Mouse (Mus musculus) forebrain, postnatal 0 days (tissue): Measurements from ENCODE around the gene Slc22a22. TPM values are rescaled to one million over a fixed set of nuclear protein-coding genes. Genes with fewer than 3 reads are reported as not detected.

ENCODE experiments used
- ATAC-seq: fragments of 200-750 bp; cut with Nextera tagmentation; 2 replicates; pipeline ENCODE4 v1.8.0; 2017; ENCODE audit warnings: mild to moderate bottlenecking, moderate library complexity
- DNase-seq: peaks from one replicate; pipeline ENCODE4 v3.0.0-alpha.2; 2015
- H3K27ac ChIP-seq: fragments of 300-500 bp; sonication (generic); 2 replicates; pipeline ENCODE4 v1.5.1; 2014; ENCODE audit warnings: low read depth, mild to moderate bottlenecking, antibody characterized with exemption, low read length, moderate library complexity, mixed read lengths
- H3K27me3 ChIP-seq: fragments of 300-500 bp; sonication (generic); 2 replicates; pipeline ENCODE4 v1.6.1; 2014; ENCODE audit warnings: mild to moderate bottlenecking, low read length, mixed read lengths; ENCODE audit not compliant: insufficient read depth
- H3K36me3 ChIP-seq: fragments of 300-500 bp; sonication (generic); 2 replicates; pipeline ENCODE4 v1.6.1; 2014; ENCODE audit warnings: mild to moderate bottlenecking, moderate library complexity; ENCODE audit not compliant: insufficient read depth
- H3K4me1 ChIP-seq: fragments of 300-500 bp; sonication (generic); 2 replicates; pipeline ENCODE4 v1.6.1; 2014; ENCODE audit warnings: antibody characterized with exemption; ENCODE audit not compliant: insufficient read depth
- H3K4me2 ChIP-seq: fragments of 300-500 bp; sonication (generic); 2 replicates; pipeline ENCODE4 v1.6.1; 2014; ENCODE audit warnings: low read depth, mild to moderate bottlenecking, moderate library complexity
- H3K4me3 ChIP-seq: fragments of 300-500 bp; sonication (generic); 2 replicates; pipeline ENCODE4 v1.5.1; 2014; ENCODE audit warnings: low read depth, low read length, mixed read lengths
- H3K9ac ChIP-seq: fragments of 300-500 bp; sonication (generic); 2 replicates; pipeline ENCODE4 v1.6.1; 2014; ENCODE audit warnings: mild to moderate bottlenecking
- H3K9me3 ChIP-seq: fragments of 300-500 bp; sonication (generic); 2 replicates; pipeline ENCODE4 v1.6.1; 2016; ENCODE audit warnings: low read length
- CTCF ChIP-seq: sonication (generic); IDR thresholded peaks from 2 replicates; pipeline ENCODE4 v1.5.1; 2016; ENCODE audit warnings: antibody characterized with exemption, control low read depth, low read depth
- WGBS: fragments of 180-500 bp; shearing (Covaris S2); extraction: QIAGEN DNeasy Blood & Tissue Kit; methylation state at CpG from one replicate; pipeline ENCODE4 v1.1.7; 2014; 5-methylcytosine and 5-hydroxymethylcytosine counted together
- polyA plus RNA-seq: library from polyadenylated mRNA; unstranded; fragments of >200 nt; fragmentation: Nextera tagmentation; extraction: Ambion mirVana; gene quantifications from 2 replicates; pipeline ENCODE4 v1.2.1, GENCODE M21; 2015
- total RNA-seq: library from RNA; depleted of rRNA; stranded (reverse); fragments of >200 nt; gene quantifications from 2 replicates; pipeline ENCODE4 v1.2.3, GENCODE M21; 2014

Slc22a22 gene
- total and polyA plus RNA-seq, 2 experiments from 2014 or later, result 0.24 TPM; not detected in 1

GRCm38 (mm10) chr15:57366446-57366845 is 111.0 kb downstream of the Slc22a22 start:
- no peak for TF ChIP-seq CTCF
- no peaks in the 10 kb centered on the region for H3K9me3 ChIP-seq
- ATAC-seq (no peak), DNase-seq (no peak)
- no peak overlapping the region for H3K4me2 ChIP-seq
- no peak overlapping the region for H3K27ac ChIP-seq
- no peaks in the 10 kb centered on the region for H3K27me3 ChIP-seq
- no peak overlapping the region for H3K9ac ChIP-seq
- WGBS, result 46% methylated on average over 1 of the region's 1 CpGs
- no peaks in the 10 kb centered on the region for H3K36me3 ChIP-seq
- H3K4me3 ChIP-seq, result no peak overlapping the region
- H3K4me1 ChIP-seq, result no peaks in the 10 kb centered on the region

GRCm38 (mm10) chr15:57355278-57355677 is 122.1 kb downstream of the Slc22a22 start:
- no peak for ATAC-seq
- Histone ChIP-seq H3K9ac (no peak overlapping the region), H3K4me2 (no peak overlapping the region), H3K36me3 (no peaks in the 10 kb centered on the region), H3K4me1 (no peaks in the 10 kb centered on the region), H3K4me3 (no peak overlapping the region), H3K27me3 (no peaks in the 10 kb centered on the region), H3K27ac (no peak overlapping the region), H3K9me3 (no peaks in the 10 kb centered on the region)
- no peak for TF ChIP-seq CTCF
- DNase-seq, result no peak
- WGBS, result 77% methylated on average over 4 of the region's 4 CpGs

- ATAC-seq, result peak; percentile 38; the same call in 1 of the 2 replicates
Observed at GRCm38 (mm10) chr15:57340499-57340898, 136.9 kb downstream of the Slc22a22 start.

GRCm38 (mm10) chr15:57331326-57331725 is 146.1 kb downstream of the Slc22a22 start:
- WGBS, result 79% methylated on average over 2 of the region's 2 CpGs

More at GRCm38 (mm10) chr15:57340499-57340898, 136.9 kb downstream of the Slc22a22 start:
- Histone ChIP-seq H3K9me3 (no peaks in the 10 kb centered on the region), H3K27me3 (no peaks in the 10 kb centered on the region), H3K4me3 (no peak overlapping the region), H3K9ac (no peak overlapping the region), H3K4me1 (no peaks in the 10 kb centered on the region), H3K4me2 (no peak overlapping the region), H3K36me3 (no peaks in the 10 kb centered on the region), H3K27ac (no peak overlapping the region)
- TF ChIP-seq CTCF, result no peak
- DNase-seq, result peak; percentile 34
- WGBS, result 18% methylated on average over 3 of the region's 3 CpGs

GRCm38 (mm10) chr15:57318001-57318400 is 159.4 kb downstream of the Slc22a22 start:
- DNase-seq (no peak), ATAC-seq (no peak)
- Histone ChIP-seq H3K27ac (no peak overlapping the region), H3K36me3 (no peaks in the 10 kb centered on the region), H3K4me1 (no peaks in the 10 kb centered on the region), H3K9ac (no peak overlapping the region), H3K4me3 (no peak overlapping the region), H3K27me3 (no peaks in the 10 kb centered on the region), H3K4me2 (no peak overlapping the region), H3K9me3 (no peaks in the 10 kb centered on the region)
- 79% methylated on average over 2 of the region's 2 CpGs for WGBS
- TF ChIP-seq CTCF, result no peak

More at GRCm38 (mm10) chr15:57331326-57331725, 146.1 kb downstream of the Slc22a22 start:
- no peak overlapping the region for H3K4me3 ChIP-seq
- DNase-seq, result no peak
- H3K36me3 ChIP-seq, result no peaks in the 10 kb centered on the region
- H3K9me3 ChIP-seq, result no peaks in the 10 kb centered on the region
- H3K9ac ChIP-seq, result no peak overlapping the region
- no peak overlapping the region for H3K27ac ChIP-seq
- no peak for TF ChIP-seq CTCF
- no peaks in the 10 kb centered on the region for H3K4me1 ChIP-seq
- H3K27me3 ChIP-seq, result no peaks in the 10 kb centered on the region
- no peak overlapping the region for H3K4me2 ChIP-seq
- ATAC-seq, result no peak

- Histone ChIP-seq H3K9me3 (no peaks in the 10 kb centered on the region), H3K4me1 (no peaks in the 10 kb centered on the region), H3K4me3 (no peak overlapping the region), H3K27ac (no peak overlapping the region), H3K36me3 (no peaks in the 10 kb centered on the region), H3K4me2 (no peak overlapping the region), H3K9ac (no peak overlapping the region), H3K27me3 (no peaks in the 10 kb centered on the region)
- peak; percentile 7 for DNase-seq
- TF ChIP-seq CTCF, result no peak
- WGBS, result 21% methylated on average over 2 of the region's 2 CpGs
- ATAC-seq, result no peak; the same call in 1 of the 2 replicates
Observed at GRCm38 (mm10) chr15:57316486-57316885, 160.9 kb downstream of the Slc22a22 start.

GRCm38 (mm10) chr15:57302710-57303109 is 174.7 kb downstream of the Slc22a22 start:
- Histone ChIP-seq H3K9me3 (no peaks in the 10 kb centered on the region), H3K27me3 (no peaks in the 10 kb centered on the region), H3K36me3 (no peaks in the 10 kb centered on the region), H3K4me2 (no peak overlapping the region), H3K27ac (no peak overlapping the region), H3K9ac (no peak overlapping the region), H3K4me3 (no peak overlapping the region), H3K4me1 (no peaks in the 10 kb centered on the region)
- ATAC-seq (peak; percentile 96), DNase-seq (peak; percentile 66)
- no peak for TF ChIP-seq CTCF
- 44% methylated on average over 1 of the region's 1 CpGs for WGBS

- TF ChIP-seq CTCF, result no peak
- no peaks in the 10 kb centered on the region for H3K27me3 ChIP-seq
- no peaks in the 10 kb centered on the region for H3K9me3 ChIP-seq
- 58% methylated on average over 1 of the region's 1 CpGs for WGBS
- no peak overlapping the region for H3K9ac ChIP-seq
- ATAC-seq (no peak), DNase-seq (no peak)
- no peaks in the 10 kb centered on the region for H3K4me1 ChIP-seq
- no peak overlapping the region for H3K4me2 ChIP-seq
- no peak overlapping the region for H3K4me3 ChIP-seq
- H3K27ac ChIP-seq, result no peak overlapping the region
- no peaks in the 10 kb centered on the region for H3K36me3 ChIP-seq
Observed at GRCm38 (mm10) chr15:57278505-57278904, 198.9 kb downstream of the Slc22a22 start.
